Mouse (Mus musculus) adrenal gland, postnatal 14 days (tissue): ENCODE measurements at regions not wholly inside any gene's neighbourhood (a gene's known extent, or its start where the extent isn't known, plus 50 kb on each side); places are given as distances from the start of the nearest gene placed in this dataset.

Source experiments
- DNase-seq: peaks from one replicate; pipeline ENCODE4 v3.0.0; 2021; ENCODE audit warnings: mixed read lengths

DNA sequence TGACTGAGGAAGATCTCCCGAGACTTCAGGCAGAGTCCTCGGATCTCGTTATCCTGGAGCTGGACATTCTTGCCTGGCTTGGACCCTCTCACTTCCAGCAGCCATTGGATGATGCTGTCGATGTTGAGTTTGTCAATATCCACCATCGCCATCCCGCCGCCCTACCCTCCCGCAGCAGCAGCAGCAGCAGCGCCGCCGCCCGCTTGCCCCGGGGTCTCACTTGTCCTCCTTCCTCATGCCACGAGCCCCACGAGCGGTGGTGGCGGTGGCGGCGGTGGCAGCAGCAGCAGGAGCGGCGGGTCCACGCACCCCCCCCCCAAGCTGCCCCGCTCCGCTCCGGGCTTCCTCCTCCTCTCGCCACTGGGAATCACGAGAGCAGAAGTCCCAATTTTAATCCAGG lies 115.1 kb upstream of the Taf1b start:
- no peak for DNase-seq

- DNase-seq = peak; percentile 13
Observed at GRCm38 (mm10) chr12:24424958-24425357, 73.2 kb upstream of the Taf1b start.
